Mouse (Mus musculus) cerebellum, postnatal 4 days (tissue): ENCODE data around the gene Olfr1265.

Experiments
- DNase-seq, 2 experiments: peaks; one replicate each; pipeline ENCODE4 v3.0.0; 2022; ENCODE audit warnings: low spot score in 2 of 2, mixed read lengths in 1 of 2

The Olfr1265 gene

DNA sequence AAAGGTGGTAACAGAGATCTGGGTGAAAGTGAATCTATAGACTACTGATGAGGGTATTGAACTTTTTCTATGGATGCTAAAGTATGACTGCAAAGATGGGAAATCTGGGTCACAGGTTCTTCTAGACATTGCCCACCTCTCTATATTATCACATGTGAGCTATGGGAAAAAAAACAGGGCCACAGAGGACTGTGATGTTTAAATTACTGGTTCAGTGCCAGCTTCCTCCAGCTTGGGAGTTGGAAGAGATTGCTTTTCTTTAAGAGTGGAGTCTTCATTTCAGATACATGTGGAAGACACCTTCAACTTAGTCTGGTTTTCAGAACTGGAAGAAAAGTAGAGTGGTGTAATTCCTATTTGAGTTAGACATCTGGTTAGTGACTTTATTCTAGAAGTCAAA is at the start of gene Olfr1265:
Gene Olfr1265, plus strand, starts transcription at position 301 of the 400 bp plus-strand sequence.
- no peak for DNase-seq

DNA sequence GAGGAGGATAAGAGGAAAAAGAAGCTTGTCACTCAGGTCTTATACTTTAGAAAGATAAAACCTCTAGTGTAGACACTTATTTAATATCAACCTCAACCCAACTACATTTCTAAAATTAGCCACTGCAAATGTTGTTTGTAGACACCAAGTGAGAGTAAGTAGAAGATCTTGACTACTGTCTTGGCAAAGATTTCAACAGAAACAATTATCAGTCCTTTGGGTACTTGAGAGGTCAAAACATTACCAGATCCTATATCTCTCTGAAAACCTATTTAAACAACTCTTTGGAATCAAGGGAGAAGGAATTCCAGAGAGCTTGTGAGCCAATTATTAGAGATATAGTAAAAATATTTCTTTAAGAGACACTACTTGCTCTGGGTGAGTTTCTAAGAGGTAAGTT is 44.2 kb upstream of the Olfr1265 start, which contains the start of gene Olfr1261:
Gene Olfr1261, plus strand, starts transcription at position 301 of the 400 bp plus-strand sequence.
- no peak for DNase-seq

DNA sequence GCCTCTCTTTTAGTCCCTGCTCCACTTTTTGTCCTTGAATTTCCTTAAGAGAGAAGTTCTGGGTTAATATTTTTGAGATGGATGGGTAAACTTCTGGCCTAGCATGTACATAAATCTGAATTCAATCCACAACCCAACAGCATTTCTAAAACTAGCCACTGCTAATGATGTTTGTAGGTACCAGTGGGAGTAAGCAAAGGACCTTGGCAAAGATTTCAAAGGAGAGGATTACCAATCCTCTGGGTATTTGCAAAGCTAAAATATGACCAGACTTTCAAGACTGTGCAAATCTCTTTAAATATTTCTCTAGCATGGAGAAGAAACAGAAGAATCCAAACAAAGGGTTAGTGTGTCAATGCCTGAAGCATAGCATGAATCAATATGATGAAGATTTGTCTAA is 35.3 kb upstream of the Olfr1265 start, which contains the start of gene Olfr1262:
Gene Olfr1262, plus strand, starts transcription at position 301 of the 400 bp plus-strand sequence.
- DNase-seq, result no peak

DNA sequence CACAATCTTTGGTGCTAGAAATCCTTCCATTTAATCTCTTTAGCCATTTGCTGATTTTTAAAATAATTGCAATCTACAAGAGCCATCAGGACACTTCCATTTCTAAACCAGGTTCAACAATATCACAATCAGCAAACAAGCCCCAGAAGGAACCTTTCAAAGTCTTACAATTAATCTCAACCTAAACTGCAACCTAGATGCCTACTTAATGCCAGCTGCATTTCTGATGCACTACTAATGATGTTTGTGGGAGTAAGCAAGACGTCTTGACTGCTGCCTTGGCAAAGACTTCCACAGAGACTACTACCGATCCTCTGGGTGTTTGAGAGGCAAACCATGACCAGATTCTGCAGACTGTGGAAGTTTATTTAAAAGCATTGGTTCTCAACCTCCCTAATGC is 23.3 kb upstream of the Olfr1265 start, which contains the start of gene Olfr1263:
Gene Olfr1263, plus strand, starts transcription at position 301 of the 400 bp plus-strand sequence.
- DNase-seq, result no peak

GRCm38 (mm10) chr2:90025477-90025876 is 9.7 kb upstream of the Olfr1265 start, which contains the start of gene Olfr1264:
TSS of gene Olfr1264 (minus strand) at chr2:90025577.
- DNase-seq, result no peak

GRCm38 (mm10) chr2:90063494-90063893 is 28.4 kb downstream of the Olfr1265 start, which contains the start of gene Olfr140:
TSS of gene Olfr140 (minus strand) at chr2:90063594.
- no peak for DNase-seq

- no peak for DNase-seq
Observed at GRCm38 (mm10) chr2:90070065-90070464, 34.9 kb downstream of the Olfr1265 start.
